In the genomic region with DNA sequence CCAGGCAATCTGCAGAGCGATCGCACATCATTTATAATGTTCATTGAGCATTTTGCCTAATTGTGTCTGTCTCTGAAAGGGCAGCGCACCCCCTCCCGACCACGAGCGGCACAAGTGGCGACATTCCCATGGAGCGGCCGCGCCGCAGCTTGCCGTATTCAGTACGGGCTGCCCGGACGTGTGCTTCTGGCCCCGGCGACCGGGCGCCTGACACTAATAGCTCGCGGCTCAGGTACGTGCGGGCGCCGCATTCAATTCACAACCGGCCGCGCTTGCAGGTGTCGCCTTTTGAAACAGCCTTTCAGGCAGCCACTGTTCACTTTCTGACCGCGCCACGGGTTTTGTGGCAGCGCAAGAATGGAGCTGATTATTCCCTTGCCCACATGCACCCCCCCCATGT, we compare ENCODE assay signal across 8 mouse cellular contexts. TPM values are rescaled to one million over a fixed set of nuclear protein-coding genes. Genes with fewer than 3 reads are reported as not detected.
DNase-seq lines count a peak whose midpoint lies in the region; ATAC-seq and TF ChIP-seq lines count a peak whose summit lies in the region.

No protein-coding gene starts in this region.

- no peak for ATAC-seq in stomach, embryonic 14.5 days (ENCODE audit: insufficient number of reproducible peaks, insufficient read depth, low FRiP score, low read depth)
- ATAC-seq in stomach, postnatal 0 days (ENCODE audit: low FRiP score, low TSS enrichment) = no peak
- ATAC-seq in limb, embryonic 13.5 days (ENCODE audit: low FRiP score, low read depth) = no peak

- H3K4me1 ChIP-seq in stomach, embryonic 14.5 days (ENCODE audit: control insufficient read depth, insufficient read depth, low read length) = no peaks in the 10 kb centered on the region
- H3K4me1 ChIP-seq in stomach, postnatal 0 days (replicated peaks; ENCODE audit: control insufficient read depth, insufficient read depth) = no peaks in the 10 kb centered on the region
- H3K4me1 ChIP-seq in limb, embryonic 13.5 days = peaks cover 17% of the 10 kb centered on the region

- no peak for TF ChIP-seq CTCF in gastrocnemius, adult 2 months (IDR thresholded peaks at IDR 0.05)
- TF ChIP-seq CTCF in stomach, postnatal 0 days (IDR thresholded peaks at IDR 0.05; ENCODE audit: low read depth) = no peak

- no peaks in the 10 kb centered on the region for H3K9me3 ChIP-seq in stomach, embryonic 14.5 days (ENCODE audit: control insufficient read depth, low read depth, low read length)
- H3K9me3 ChIP-seq in stomach, postnatal 0 days (ENCODE audit: control insufficient read depth, low read length) = no peaks in the 10 kb centered on the region
- H3K9me3 ChIP-seq in limb, embryonic 13.5 days = no peaks in the 10 kb centered on the region

- intact Hi-C loops in gastrocnemius, adult 2 months (cut with DNase I) = no loop called here

- no peak overlapping the region for H3K9ac ChIP-seq in stomach, embryonic 14.5 days (replicated peaks; ENCODE audit: low read depth, low read length)
- H3K9ac ChIP-seq in stomach, postnatal 0 days (ENCODE audit: low read length) = no peak overlapping the region
- H3K9ac ChIP-seq in limb, embryonic 13.5 days = no peak overlapping the region

- H3K36me3 ChIP-seq in stomach, embryonic 14.5 days (ENCODE audit: control insufficient read depth, insufficient read depth, low read length) = no peaks in the 10 kb centered on the region
- no peaks in the 10 kb centered on the region for H3K36me3 ChIP-seq in stomach, postnatal 0 days (ENCODE audit: control insufficient read depth, insufficient read depth, low read length)
- H3K36me3 ChIP-seq in limb, embryonic 13.5 days = no peaks in the 10 kb centered on the region

- no peak for TF ChIP-seq EP300 in stomach, postnatal 0 days (optimal IDR thresholded peaks at IDR 0.05)

- peak overlapping the region; percentile 23; the same call in 1 of the 2 replicates for H3K4me3 ChIP-seq in gastrocnemius, adult 2 months
- H3K4me3 ChIP-seq in stomach, embryonic 14.5 days (ENCODE audit: low read depth, low read length) = peak overlapping the region; percentile 5; the same call in 1 of the 2 replicates
- no peak overlapping the region for H3K4me3 ChIP-seq in stomach, postnatal 0 days (ENCODE audit: low read depth, low read length)
- no peak overlapping the region for H3K4me3 ChIP-seq in limb, embryonic 13.5 days

- no peak overlapping the region for H3K4me2 ChIP-seq in stomach, embryonic 14.5 days (replicated peaks; ENCODE audit: low read depth, low read length)
- H3K4me2 ChIP-seq in stomach, postnatal 0 days (replicated peaks; ENCODE audit: low read depth) = no peak overlapping the region
- peak overlapping the region; percentile 37 for H3K4me2 ChIP-seq in limb, embryonic 13.5 days (replicated peaks)

- 1% methylated on average over 33 of the region's 33 CpGs for WGBS in stomach, embryonic 14.5 days
- 1% methylated on average over 33 of the region's 33 CpGs for WGBS in stomach, postnatal 0 days
- WGBS in limb, embryonic 13.5 days = under 1% methylated on average over 33 of the region's 33 CpGs

- H3K27ac ChIP-seq in gastrocnemius, adult 2 months = no peak overlapping the region
- H3K27ac ChIP-seq in stomach, embryonic 14.5 days (ENCODE audit: low read length) = no peak overlapping the region
- no peak overlapping the region for H3K27ac ChIP-seq in stomach, postnatal 0 days (replicated peaks)
- no peak overlapping the region for H3K27ac ChIP-seq in limb, embryonic 13.5 days

- peaks cover 47% of the 10 kb centered on the region for H3K27me3 ChIP-seq in stomach, embryonic 14.5 days (ENCODE audit: control insufficient read depth, insufficient read depth, low read length)
- peaks cover 27% of the 10 kb centered on the region; the same call in 1 of the 2 replicates for H3K27me3 ChIP-seq in stomach, postnatal 0 days (ENCODE audit: control insufficient read depth, insufficient read depth, low read length)
- peaks cover 92% of the 10 kb centered on the region for H3K27me3 ChIP-seq in limb, embryonic 13.5 days

- DNase-seq in gastrocnemius, adult 2 months = no peak
- DNase-seq in gastrocnemius, adult 18-20 months (ENCODE audit: low spot score) = no peak
- DNase-seq in stomach, postnatal 0 days (ENCODE audit: low spot score) = no peak
- no peak for DNase-seq in right cerebral cortex, postnatal 4 days
- no peak for DNase-seq in layer of hippocampus, adult 11-12 months (ENCODE audit: low spot score)
- no peak for DNase-seq in cerebellum, adult 11 months

RNA-seq across cellular contexts. Expression of a gene that starts 14.7 kb away (rescaled TPM):
- total RNA-seq in gastrocnemius, adult 2 months (2021) = not detected
- total RNA-seq in gastrocnemius, adult 18-20 months (2021) = not detected
- 5.5 TPM in 1 of 2 replicates, not detected in the other for polyA plus RNA-seq in stomach, embryonic 14.5 days (2014; fragmentation: Nextera tagmentation; extraction: Ambion mirVana)
- 0.48 and 0.82 TPM in 2 replicates for polyA plus RNA-seq in stomach, postnatal 0 days (2015; fragmentation: Nextera tagmentation; extraction: Ambion mirVana)
- polyA plus RNA-seq in limb, embryonic 13.5 days (2015; fragmentation: Nextera tagmentation; extraction: Ambion mirVana) = not detected in 2 replicates

RNA-seq across cellular contexts. Expression of a gene that starts 59.5 kb away (rescaled TPM):
- total RNA-seq in gastrocnemius, adult 2 months (2021) = 10 to 100 TPM; 14.7 to 24.2 TPM
- 10 to 100 TPM; 14.6 to 19.4 TPM for total RNA-seq in gastrocnemius, adult 18-20 months (2021)
- 22.7 and 27.1 TPM in 2 replicates for polyA plus RNA-seq in stomach, embryonic 14.5 days (2014; fragmentation: Nextera tagmentation; extraction: Ambion mirVana)
- polyA plus RNA-seq in stomach, postnatal 0 days (2015; fragmentation: Nextera tagmentation; extraction: Ambion mirVana) = 12.1 and 12.4 TPM in 2 replicates
- 28.4 and 29.0 TPM in 2 replicates for polyA plus RNA-seq in limb, embryonic 13.5 days (2015; fragmentation: Nextera tagmentation; extraction: Ambion mirVana)

Comparison
In these comparisons a context has a peak if more than half of its experiments do, and no peak if none do; other contexts are left out.
1. H3K4me3 ChIP-seq: peak in gastrocnemius, adult 2 months (single experiment) and stomach, embryonic 14.5 days (single experiment); none in stomach, postnatal 0 days (single experiment) and limb, embryonic 13.5 days (single experiment).